Mouse (Mus musculus) forebrain, embryonic 16.5 days (tissue): Measurements from ENCODE around the gene Nudt11. TPM values are rescaled to one million over a fixed set of nuclear protein-coding genes. Genes with fewer than 3 reads are reported as not detected.
"Not testable (repeated sequence)": the region's sequence is repeated elsewhere in the genome, so short reads cannot be mapped to it uniquely, and the experiment has no call there.

Experiments used
- ATAC-seq: fragments of 200-750 bp; cut with Nextera tagmentation; 2 replicates; pipeline ENCODE4 v1.8.0; 2017; ENCODE audit warnings: mild to moderate bottlenecking, moderate library complexity
- H3K27ac ChIP-seq: fragments of 300-500 bp; sonication (generic); 2 replicates; pipeline ENCODE4 v1.5.1; 2014; ENCODE audit warnings: low read length, control low read depth
- H3K27me3 ChIP-seq: fragments of 300-500 bp; sonication (generic); replicated peaks from 2 replicates; pipeline ENCODE4 v1.6.1; 2014; ENCODE audit warnings: low read length; ENCODE audit not compliant: control insufficient read depth, insufficient read depth
- H3K36me3 ChIP-seq: fragments of 300-500 bp; sonication (generic); 2 replicates; pipeline ENCODE4 v1.6.1; 2014; ENCODE audit not compliant: control insufficient read depth, insufficient read depth
- H3K4me1 ChIP-seq: fragments of 300-500 bp; sonication (generic); replicated peaks from 2 replicates; pipeline ENCODE4 v1.6.1; 2014; ENCODE audit warnings: low read length; ENCODE audit not compliant: control insufficient read depth, insufficient read depth
- H3K4me2 ChIP-seq: fragments of 300-500 bp; sonication (generic); 2 replicates; pipeline ENCODE4 v1.6.1; 2014; ENCODE audit warnings: mild to moderate bottlenecking, low read length, control low read depth
- H3K4me3 ChIP-seq: fragments of 300-500 bp; sonication (generic); replicated peaks from 2 replicates; pipeline ENCODE4 v1.5.1; 2014; ENCODE audit warnings: mild to moderate bottlenecking, low read length, control low read depth
- H3K9ac ChIP-seq: fragments of 300-500 bp; sonication (generic); replicated peaks from 2 replicates; pipeline ENCODE4 v1.6.1; 2014; ENCODE audit warnings: low read depth, low read length, control low read depth
- H3K9me3 ChIP-seq: fragments of 300-500 bp; sonication (generic); 2 replicates; pipeline ENCODE4 v1.6.1; 2016; ENCODE audit warnings: low read length; ENCODE audit not compliant: control insufficient read depth
- WGBS: fragments of 180-500 bp; shearing (Covaris S2); extraction: QIAGEN DNeasy Blood & Tissue Kit; methylation state at CpG from one replicate; pipeline ENCODE4 v1.1.7; 2014; 5-methylcytosine and 5-hydroxymethylcytosine counted together
- microRNA-seq: library from miRNA; unstranded; fragments of <30 nt; microRNA quantifications from one replicate; pipeline ENCODE4, GENCODE M21; 2017
- polyA plus RNA-seq: library from polyadenylated mRNA; unstranded; fragments of >200 nt; fragmentation: Nextera tagmentation; extraction: Ambion mirVana; gene quantifications from 2 replicates; pipeline ENCODE4 v1.2.1, GENCODE M21; 2015

Gene Nudt11
- 19.0 and 19.3 TPM in 2 replicates for polyA plus RNA-seq

DNA sequence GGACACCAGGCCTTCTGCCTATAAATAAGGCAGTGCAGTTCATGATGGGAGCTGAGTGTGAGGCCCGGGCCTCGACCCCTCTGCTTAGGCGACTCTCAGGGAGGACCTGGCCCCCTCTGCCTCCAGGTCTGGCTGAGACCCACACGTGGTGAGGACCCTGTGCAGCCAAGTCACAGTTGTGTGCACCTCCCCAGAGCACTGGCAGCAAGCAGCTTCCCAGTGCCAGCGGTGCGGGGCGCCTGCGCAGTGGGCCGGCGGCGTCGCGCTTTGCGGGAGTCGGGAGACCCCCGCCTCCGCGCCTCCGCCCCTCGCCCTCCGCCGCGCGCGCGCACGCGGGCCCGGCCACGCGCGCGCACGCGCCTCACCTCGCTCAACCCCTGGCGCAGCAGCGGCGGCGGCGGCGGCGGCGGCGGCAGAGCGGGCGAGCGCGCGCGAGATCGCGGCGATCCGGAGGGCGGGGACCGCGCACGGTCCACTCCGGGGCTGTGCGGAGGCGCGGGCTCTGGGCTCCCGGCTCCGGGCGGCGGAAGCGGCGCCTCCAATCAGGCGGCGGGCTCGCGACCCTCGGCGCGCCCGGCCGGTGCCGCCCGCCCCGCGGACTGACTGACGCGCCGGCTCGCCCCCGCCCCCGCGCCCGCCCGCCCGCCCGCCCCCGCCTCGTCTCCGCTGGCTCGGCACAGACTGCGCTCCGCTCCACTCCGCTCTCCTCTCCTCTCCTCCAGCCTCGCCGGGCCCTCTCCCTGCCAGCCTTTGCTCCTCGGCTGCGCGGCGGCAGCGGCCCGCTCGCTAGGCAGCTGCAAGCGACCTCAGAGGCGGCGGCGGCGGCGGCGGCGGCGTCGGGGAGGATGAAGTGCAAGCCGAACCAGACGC, at the start of gene Nudt11:
Nudt11 (plus strand) TSS at position 388 of the 870 bp plus-strand sequence.
- not testable (repeated sequence) for H3K9me3 ChIP-seq, H3K36me3 ChIP-seq, H3K9ac ChIP-seq, H3K27ac ChIP-seq, H3K4me1 ChIP-seq, H3K4me2 ChIP-seq, H3K27me3 ChIP-seq
- 20% methylated on average over 10 of the region's 121 CpGs for WGBS
- H3K4me3 ChIP-seq = peak within 1 kb of the TSS; percentile 40
- ATAC-seq = peak; percentile 89

DNA sequence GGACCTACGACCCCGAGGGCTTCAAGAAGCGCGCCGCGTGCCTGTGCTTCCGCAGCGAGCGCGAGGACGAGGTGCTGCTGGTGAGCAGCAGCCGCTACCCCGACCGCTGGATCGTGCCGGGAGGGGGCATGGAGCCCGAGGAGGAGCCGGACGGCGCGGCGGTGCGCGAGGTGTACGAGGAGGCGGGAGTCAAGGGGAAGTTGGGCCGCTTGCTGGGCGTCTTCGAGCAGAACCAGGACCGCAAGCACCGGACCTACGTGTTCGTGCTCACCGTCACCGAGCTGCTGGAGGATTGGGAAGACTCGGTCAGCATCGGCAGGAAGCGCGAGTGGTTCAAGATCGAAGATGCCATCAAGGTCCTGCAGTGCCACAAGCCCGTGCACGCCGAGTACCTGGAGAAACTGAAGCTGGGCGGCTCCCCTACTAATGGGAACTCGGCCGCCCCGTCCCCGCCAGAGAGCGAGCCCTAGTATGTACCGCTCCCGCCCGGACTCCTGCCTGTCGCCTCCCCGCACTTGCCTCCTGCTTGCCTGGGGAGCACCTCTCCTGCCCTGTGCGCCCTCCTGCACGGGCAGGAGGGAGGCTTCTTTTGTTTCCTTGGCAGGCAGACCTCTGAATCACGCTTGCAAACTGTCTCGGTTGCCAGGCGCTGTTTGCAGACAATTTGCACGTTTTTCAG, 822 bp downstream of the Nudt11 start:
- ATAC-seq = peak; percentile 70
- not testable (repeated sequence) for H3K9ac ChIP-seq, H3K36me3 ChIP-seq, H3K27ac ChIP-seq, H3K27me3 ChIP-seq, H3K9me3 ChIP-seq, H3K4me1 ChIP-seq
- peak overlapping the region; percentile 40 for H3K4me3 ChIP-seq
- peak overlapping the region; percentile 53; the same call in 1 of the 2 replicates for H3K4me2 ChIP-seq
- 0% methylated on average over 4 of the region's 60 CpGs for WGBS

DNA sequence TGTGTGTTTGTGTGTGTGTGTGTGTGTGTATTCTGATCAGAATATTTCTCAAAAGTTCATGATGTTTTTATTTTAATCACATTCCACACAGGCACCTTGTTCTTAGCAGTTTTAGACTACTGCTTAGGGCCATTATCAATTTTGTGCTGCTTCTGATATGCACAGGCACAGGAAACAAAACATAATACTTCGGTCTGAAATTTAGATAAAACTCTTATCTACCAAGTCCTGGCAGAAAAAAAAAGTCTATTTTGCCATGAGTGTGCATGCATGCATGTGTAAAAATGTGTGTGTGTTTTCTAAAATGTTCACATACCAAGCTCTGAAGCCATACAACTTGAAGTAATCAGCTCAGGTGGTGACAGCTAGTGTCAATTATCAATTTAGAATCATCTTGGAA, 14.3 kb downstream of the Nudt11 start:
- 97% methylated on average over 1 of the region's 1 CpGs for WGBS

DNA sequence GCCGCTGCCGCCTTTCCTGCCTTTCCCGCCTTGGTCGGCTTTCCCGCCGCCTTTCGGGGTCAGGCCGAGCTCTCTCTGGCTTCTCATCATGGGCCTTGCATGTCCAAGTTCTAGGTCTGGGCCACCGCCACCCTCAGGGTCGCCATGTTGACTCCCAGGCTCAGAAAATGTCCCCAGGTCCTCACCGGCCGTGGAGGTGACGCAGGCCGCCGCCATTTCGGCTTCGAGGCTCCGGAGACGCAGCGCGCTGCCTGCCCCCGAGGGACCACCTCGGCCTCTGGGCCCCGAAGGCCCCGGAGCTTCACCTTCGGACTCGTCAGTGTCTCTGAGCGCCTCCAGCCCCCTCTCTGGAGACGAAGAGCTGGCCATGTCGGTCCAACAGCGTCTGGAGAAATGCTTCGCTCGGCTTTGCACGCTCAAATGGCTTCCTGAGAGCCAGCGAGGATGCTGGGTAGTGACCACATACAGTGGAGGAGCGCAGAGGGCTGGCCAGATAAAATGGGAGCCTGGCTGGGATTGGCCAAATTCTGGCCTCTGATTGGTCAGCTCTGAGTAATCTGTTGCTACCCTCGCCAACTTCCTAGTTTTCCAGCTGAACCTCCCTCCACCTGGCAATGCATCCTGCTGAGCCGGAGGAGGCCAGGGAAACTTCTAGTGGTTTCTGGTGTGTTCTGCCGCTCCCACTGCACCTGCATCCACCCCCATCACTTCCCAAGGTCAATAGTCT, 35.9 kb downstream of the Nudt11 start, which contains the start of gene AU022751:
AU022751 (minus strand) TSS at position 466 of the 727 bp plus-strand sequence.
- H3K4me2 ChIP-seq = no peak within 1 kb of the TSS
- 91% methylated on average over 39 of the region's 39 CpGs for WGBS
- H3K27ac ChIP-seq = no peak within 1 kb of the TSS
- H3K27me3 ChIP-seq = no peaks in the 10 kb centered on the region
- H3K9me3 ChIP-seq = peaks cover 11% of the 10 kb centered on the region; the same call in 1 of the 2 replicates
- no peak within 1 kb of the TSS for H3K9ac ChIP-seq
- ATAC-seq = no peak
- no peaks in the 10 kb centered on the region for H3K4me1 ChIP-seq
- no peaks in the 10 kb centered on the region for H3K36me3 ChIP-seq
- H3K4me3 ChIP-seq = no peak within 1 kb of the TSS

More for the DNA sequence above, 14.3 kb downstream of the Nudt11 start:
- no peaks in the 10 kb centered on the region for H3K4me1 ChIP-seq
- no peak overlapping the region for H3K4me3 ChIP-seq
- H3K9me3 ChIP-seq = no peaks in the 10 kb centered on the region
- no peak overlapping the region for H3K9ac ChIP-seq
- no peak overlapping the region for H3K4me2 ChIP-seq
- no peak for ATAC-seq
- no peaks in the 10 kb centered on the region for H3K27me3 ChIP-seq
- no peaks in the 10 kb centered on the region for H3K36me3 ChIP-seq
- no peak overlapping the region for H3K27ac ChIP-seq

DNA sequence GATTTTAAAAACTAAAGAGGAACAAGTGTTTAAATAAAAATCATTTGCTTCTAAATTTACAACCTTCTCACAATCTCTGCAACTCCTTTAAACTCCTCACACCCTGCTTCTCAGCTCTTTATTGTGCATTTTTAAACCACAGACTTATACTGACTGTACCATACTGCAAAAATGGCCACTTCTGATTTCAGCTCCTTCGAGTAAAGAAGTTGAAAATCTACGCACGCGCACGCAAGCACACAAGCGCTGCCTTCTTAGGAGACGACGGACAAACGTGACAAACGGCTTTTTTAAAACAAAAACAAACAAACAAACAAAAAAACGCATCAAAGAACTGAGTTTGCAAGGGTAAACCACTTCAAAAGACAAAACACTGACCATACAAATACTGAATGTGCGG, 44.3 kb downstream of the Nudt11 start:
- ATAC-seq = peak; percentile 73
- H3K9me3 ChIP-seq = no peaks in the 10 kb centered on the region
- 19% methylated on average over 12 of the region's 12 CpGs for WGBS
- H3K27ac ChIP-seq = peak overlapping the region; percentile 75; the same call in 1 of the 2 replicates
- H3K27me3 ChIP-seq = no peaks in the 10 kb centered on the region
- peak overlapping the region; percentile 65 for H3K9ac ChIP-seq
- H3K36me3 ChIP-seq = no peaks in the 10 kb centered on the region
- H3K4me3 ChIP-seq = peak overlapping the region; percentile 55
- H3K4me1 ChIP-seq = no peaks in the 10 kb centered on the region
- peak overlapping the region; percentile 63 for H3K4me2 ChIP-seq

DNA sequence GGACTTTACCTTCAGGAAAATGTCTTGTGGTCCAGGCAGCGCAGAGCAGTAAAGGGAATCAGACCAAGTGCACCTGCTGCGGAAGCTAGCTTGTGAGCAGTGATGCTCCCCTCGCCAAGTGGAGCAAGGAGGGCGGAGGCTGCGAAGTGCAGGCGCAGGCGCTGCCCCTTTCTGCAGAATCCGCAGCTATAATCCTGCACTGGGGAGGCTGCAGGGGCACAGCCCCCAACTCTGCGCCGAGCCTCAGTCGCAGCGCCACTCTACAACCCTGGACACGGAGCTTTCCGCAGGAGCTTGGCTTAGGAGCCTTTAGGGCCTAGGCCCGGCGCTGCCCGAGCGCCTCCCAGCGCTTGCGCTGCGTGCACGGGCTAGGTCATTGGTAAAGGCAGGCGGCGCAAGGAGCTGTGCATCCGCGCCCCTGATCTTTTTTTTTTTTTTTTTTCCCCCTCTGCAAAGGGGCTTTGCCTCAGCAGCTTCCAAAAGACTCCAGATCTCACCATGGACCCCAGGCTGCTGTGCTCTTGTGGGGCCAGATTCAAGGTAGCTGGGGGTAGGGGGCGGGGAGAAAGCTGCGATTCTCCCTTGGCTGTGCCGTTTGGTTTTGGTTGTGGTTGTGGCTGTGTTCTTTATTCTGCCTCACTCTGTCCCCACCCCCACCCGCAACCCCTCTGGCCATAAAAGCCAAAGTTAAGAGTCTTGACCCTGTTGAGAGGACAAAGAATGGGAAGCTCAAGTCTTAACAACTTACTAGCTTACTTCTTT, 44.9 kb downstream of the Nudt11 start:
- no peaks in the 10 kb centered on the region for H3K36me3 ChIP-seq
- no peaks in the 10 kb centered on the region for H3K9me3 ChIP-seq
- no peaks in the 10 kb centered on the region for H3K27me3 ChIP-seq
- peak; percentile 98 for ATAC-seq
- no peaks in the 10 kb centered on the region for H3K4me1 ChIP-seq
- peak overlapping the region; percentile 63 for H3K4me2 ChIP-seq
- H3K27ac ChIP-seq = peak overlapping the region; percentile 75
- H3K9ac ChIP-seq = peak overlapping the region; percentile 65
- 15% methylated on average over 25 of the region's 30 CpGs for WGBS
- peak overlapping the region; percentile 55 for H3K4me3 ChIP-seq

Small RNA genes within 50 kb of the gene (microRNA-seq; reads per million reads assigned to microRNA genes)
- gene Gm27360 = not detected

Other genes starting within 250 kb of the Nudt11 start
- gene AU022751, start 36.0 kb downstream of the Nudt11 start, polyA plus RNA-seq = 0.12 TPM in 1 of 2 replicates, not detected in the other
- gene Nudt10, start 125.6 kb downstream of the Nudt11 start, polyA plus RNA-seq = 59.4 and 63.8 TPM in 2 replicates